Mouse (Mus musculus): ENCODE results near the gene Zfp90.

- TF ChIP-seq CTCF (IDR thresholded peaks at IDR 0.05) (no peak), POLR2A (IDR thresholded peaks at IDR 0.05; ENCODE audit: insufficient read depth, low read depth, low read length) (no peak)
These were observed 5.1 kb upstream of the Zfp90 start for GRCm38 (mm10) chr8:106410055-106410454.

Data from heart, adult 2 months (tissue).